Mouse (Mus musculus) embryonic stem cell, embryonic (primary cell): ENCODE data around the gene Sycp3.
"Not testable (repeated sequence)": the region's sequence is repeated elsewhere in the genome, so short reads cannot be mapped to it uniquely, and the experiment has no call there.

ENCODE experiments used
- CTCF ChIA-PET, 4 experiments: fragments of 300-600 bp in 2 of 4; fragments of 350-600 bp in 2 of 4; sonication (Branson Sonifier 250); formaldehyde crosslinking; loops; one replicate each; lab custom pipeline; 2022; ENCODE audit warnings: inconsistent platforms in 2 of 4; lab: Charles Lee
- POLR2A ChIA-PET, 4 experiments: fragments of 300-600 bp in 2 of 4; fragments of 350-600 bp in 2 of 4; sonication (Branson Sonifier 250); formaldehyde crosslinking; loops; one replicate each; lab custom pipeline; 2022; ENCODE audit warnings: antibody characterized with exemption in 4 of 4, inconsistent platforms in 1 of 4; lab: Charles Lee

Sycp3 gene

DNA sequence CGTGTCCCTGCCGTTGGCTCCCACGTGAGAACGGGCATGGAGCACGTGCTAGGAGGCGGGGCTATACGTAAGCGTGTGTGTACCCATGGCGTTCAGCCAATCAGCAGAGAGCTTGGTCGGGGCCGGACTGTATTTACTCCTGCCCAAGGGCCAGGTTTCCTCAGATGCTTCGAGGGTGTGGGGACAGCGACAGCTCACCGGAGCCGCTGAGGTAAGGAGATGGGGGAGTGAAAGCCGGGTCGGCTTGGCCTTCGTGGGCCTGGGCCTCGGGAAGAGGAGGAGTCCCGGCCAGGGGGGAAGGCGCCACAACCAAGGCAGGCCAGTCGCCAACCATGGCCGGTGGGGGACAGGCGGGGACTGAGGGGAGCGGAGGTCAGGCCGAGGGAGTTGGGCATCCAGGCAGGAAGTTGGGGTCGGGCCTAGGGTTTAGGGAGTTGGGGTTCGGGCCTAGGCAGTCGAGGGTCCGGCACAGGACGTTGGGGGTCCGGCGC is at the start of gene Sycp3:
Gene Sycp3, plus strand, starts transcription at position 68 of the 491 bp plus-strand sequence.
- POLR2A ChIA-PET, result interaction anchor here in 3 of 4 experiments (0.6 to 1.9 kb wide), 11 partner anchors 23 to 271 kb away, joined by 3 to 16 read pairs (median 3); partner anchors contain the start of genes Arl1 (in 1 of the 3), Chpt1 (in 1 of the 3), Dram1 (in 1 of the 3) and Gnptab (in 1 of the 3)

DNA sequence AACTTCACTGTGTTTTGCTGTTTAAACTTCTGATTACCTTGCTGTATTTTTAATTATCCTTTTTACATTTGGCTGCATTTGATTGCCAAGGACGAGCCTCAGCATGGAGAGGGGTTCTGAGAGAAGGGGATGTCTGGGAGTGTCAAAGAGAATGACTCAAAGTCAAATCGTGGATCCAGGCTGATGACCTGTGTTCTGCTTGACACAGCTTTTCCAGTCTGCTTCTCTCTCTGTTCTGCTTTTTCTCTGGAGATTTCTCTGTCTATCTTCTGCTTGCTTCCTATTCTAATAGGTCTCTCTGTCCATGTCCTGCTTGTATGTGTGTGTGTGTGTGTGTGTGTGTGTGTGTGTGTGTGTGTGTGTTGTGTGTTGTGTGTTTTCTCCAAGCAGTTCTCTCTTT is 49.6 kb upstream of the Sycp3 start:
- ChIA-PET CTCF (interaction anchor here in 1 of 4 experiments (0.6 kb wide), 1 partner anchor 21 kb away, joined by 3 read pairs; no protein-coding TSS in a partner anchor), POLR2A (interaction anchor here in 1 of 4 experiments (1.4 kb wide), 1 partner anchor 25 kb away, joined by 3 read pairs; no protein-coding TSS in a partner anchor)

More for the DNA sequence above, at the start of gene Sycp3:
- CTCF ChIA-PET, result no interaction called here

DNA sequence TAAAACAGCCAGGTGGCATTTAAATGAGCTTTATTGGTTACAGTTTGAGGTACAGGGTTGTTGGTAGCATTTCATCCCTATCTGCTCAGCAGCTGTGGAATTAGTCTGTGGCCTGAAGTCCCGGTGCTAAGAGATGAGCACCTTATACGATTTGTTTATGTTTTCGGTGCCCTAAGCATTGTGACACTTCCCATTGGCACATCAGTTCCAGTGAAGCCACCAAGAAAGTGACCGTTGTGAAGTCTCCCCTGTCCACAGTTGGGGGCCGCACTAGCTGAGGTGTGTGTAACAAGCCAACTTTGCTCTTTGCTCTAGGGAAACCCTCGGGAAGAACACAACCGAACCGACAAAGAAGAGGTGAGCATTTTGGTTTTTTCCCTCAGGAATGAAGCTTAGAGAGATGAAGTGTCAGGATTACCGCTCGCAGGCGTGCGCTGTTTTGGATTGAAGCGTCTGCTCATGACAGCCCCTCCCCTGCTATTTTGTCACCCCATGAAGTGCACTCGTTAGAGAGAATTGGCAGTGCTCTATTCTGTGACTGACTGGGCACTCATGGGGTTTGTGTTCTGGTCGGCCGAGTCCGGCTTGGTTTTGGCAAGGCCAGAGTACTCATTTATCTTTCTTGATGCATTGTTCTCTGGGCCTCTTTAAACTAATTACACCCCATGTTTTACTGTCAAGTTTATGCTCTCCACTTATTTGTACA is 46.9 kb upstream of the Sycp3 start:
- POLR2A ChIA-PET, result interaction anchor here in 1 of 4 experiments (1.4 kb wide), 1 partner anchor 13 kb away, joined by 4 read pairs; no protein-coding TSS in a partner anchor

DNA sequence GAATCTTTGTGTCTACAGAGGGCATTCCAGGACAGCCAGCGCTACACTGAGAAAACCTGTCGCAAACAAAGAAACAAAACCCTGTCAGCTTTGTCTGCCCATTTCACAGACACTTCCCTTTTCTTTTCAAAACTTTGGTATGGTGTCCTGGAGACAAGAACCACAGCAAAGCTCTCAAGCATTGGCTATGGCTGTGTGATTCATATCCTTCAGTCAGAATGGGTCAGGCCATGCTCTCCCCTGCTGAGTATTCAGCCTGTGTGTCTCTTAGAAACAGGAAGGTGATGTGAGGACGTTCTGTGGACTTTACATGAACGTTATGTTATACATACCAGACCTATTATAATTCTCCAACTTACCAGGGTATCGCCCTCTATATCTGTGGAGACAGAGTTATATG is 41.7 kb upstream of the Sycp3 start:
- POLR2A ChIA-PET, result interaction anchor here in 2 of 4 experiments (0.6 to 0.9 kb wide), 3 partner anchors 13 to 324 kb away, joined by 3 read pairs; no protein-coding TSS in a partner anchor

More for the DNA sequence above, 46.9 kb upstream of the Sycp3 start:
- CTCF ChIA-PET, result interaction anchor here in 2 of 4 experiments (0.6 to 1.0 kb wide), 2 partner anchors 22 to 1049 kb away, joined by 3 read pairs; no protein-coding TSS in a partner anchor

DNA sequence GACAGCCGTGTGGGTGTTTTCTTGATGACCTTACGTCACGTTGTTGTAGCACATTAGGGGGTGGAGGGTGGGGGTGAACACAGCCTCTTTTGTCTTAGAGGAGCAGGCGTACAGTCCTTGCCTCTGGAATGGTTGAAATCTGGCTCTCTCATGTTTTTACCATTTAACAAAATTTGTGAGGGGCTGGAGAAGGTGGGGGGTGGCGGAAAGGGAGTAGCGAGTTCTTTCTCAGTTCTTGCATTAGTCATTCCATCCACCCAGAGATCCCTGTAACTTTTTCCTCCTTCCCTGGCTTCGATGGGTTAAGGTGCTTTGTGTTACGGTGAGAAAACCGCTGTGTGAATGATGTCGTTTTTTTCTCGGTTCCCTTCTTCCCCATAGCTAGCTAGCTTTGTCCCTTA is 39.2 kb upstream of the Sycp3 start:
- CTCF ChIA-PET, result interaction anchor here in 2 of 4 experiments (0.6 to 1.3 kb wide), 2 partner anchors 44 to 67 kb away, joined by 3 read pairs; no protein-coding TSS in a partner anchor
- POLR2A ChIA-PET, result no interaction called here

More for the DNA sequence above, 41.7 kb upstream of the Sycp3 start:
- CTCF ChIA-PET, result no interaction called here

DNA sequence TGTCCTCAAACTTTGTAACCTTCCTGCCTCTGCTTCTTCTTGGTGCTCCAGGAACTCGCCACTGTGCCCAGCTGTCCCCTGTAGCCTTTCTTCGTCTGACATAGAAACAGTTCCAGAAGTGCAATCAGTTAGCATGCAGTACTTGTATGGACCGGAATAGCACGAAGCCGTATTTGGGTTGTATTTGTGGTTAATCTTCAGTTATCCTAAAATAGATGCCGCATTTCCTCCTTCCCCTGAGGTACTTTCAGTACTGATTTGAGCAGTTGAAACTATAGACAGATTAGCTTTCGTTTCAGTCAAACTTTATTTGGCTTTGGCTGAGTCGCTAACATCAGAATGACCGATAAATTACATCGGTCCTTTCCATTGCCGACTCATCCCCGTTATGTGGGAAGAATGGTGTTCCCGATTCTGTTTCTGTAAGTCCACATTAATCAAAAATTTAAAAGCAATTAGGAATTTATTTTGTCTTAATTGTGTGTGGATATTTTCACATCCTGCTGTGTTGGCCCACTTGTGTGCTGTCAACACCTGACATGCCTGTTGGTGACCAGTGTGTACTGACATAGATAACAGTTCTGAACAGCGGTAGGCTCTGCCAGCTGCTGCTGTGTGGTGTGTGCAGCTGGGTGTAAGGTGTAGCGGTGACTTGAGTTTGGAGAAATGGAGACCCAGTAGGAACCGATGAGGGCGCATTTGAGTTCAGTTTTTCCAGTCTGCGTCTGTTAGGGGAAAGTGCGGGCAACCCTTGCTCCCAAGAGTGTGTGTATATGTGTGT is 38.5 kb upstream of the Sycp3 start:
- ChIA-PET CTCF (interaction anchor here in 2 of 4 experiments (0.6 to 1.3 kb wide), 2 partner anchors 44 to 68 kb away, joined by 3 read pairs; no protein-coding TSS in a partner anchor), POLR2A (no interaction called here)

DNA sequence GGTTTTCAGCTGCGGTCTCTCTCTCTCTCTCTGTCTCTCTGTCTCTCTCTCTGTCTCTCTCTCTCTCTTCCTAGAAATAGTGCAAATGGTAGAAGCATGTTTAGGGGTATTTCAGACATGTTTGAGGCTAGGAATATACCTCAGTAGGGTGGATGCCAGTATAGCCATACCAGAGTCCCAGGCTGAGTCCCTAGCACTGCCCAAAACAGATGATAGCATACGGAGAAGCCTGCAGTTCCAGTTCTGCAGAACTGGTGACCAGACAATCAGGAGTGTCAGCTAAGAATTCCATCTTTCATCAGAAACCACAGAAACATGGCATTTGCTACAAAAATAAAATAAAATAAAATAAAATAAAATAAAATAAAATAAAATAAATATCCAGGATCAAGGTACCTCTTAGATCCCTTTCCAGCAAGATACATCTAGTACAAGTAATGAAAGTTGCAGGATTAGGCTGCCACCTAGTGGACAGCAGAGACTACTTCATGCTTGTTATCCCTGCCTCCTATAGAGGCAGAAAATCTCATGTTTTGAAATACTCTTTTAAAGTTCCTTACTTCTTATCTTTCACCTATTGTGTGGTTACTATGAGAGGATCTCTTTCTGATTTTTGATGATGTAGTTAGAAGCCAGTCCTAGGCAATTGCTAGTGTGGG is 33.1 kb upstream of the Sycp3 start:
- POLR2A ChIA-PET, result interaction anchor here in 1 of 4 experiments (0.7 kb wide), 1 partner anchor 1093 kb away, joined by 3 read pairs; no protein-coding TSS in a partner anchor

DNA sequence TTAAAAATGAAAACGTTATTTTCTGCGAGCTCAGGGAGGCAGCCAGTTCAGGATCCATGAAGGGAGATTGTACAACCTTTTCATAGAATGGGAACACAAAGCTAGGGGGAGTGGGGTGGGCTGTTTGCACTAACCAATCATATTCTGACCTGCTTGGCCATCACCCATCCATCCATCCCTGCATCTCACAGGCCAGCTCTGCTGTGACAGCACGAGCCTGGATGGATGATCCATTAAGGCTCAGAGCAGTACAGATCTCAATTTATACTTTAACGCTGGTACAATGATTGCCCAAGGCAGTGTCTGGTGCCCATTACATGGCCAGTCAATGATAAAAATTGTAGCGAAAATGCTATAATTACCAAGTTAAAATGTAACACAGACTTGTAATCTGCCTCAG is 32.5 kb upstream of the Sycp3 start:
- ChIA-PET CTCF (interaction anchor here (0.5 to 1.9 kb wide), 7 partner anchors 34 to 261 kb away, joined by 3 to 6 read pairs (median 3); no protein-coding TSS in a partner anchor), POLR2A (no interaction called here)

More for the DNA sequence above, 33.1 kb upstream of the Sycp3 start:
- CTCF ChIA-PET, result interaction anchor here (0.6 to 1.9 kb wide), 6 partner anchors 25 to 490 kb away, joined by 3 to 12 read pairs (median 4); no protein-coding TSS in a partner anchor

DNA sequence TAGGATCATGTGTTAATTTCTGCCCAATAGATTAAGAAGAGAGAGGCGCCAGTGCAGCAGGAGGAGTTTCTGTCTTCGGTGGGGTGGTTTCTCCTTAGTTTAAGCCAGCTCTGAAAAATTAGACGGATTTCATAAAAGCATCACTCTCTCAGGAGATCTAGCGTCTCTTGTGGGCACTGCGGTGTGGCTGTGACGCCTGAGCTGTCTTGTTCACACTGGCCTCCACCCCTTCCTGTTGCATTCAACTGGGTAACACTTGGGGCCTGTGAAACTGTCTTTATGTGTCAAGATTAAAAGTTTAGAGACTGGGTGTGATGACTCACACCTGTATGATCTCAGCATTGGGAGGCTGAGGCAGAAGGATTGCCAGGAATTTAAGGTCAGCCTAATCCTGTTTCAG is 31.4 kb upstream of the Sycp3 start:
- POLR2A ChIA-PET, result no interaction called here
- CTCF ChIA-PET, result interaction anchor here in 1 of 4 experiments (1.3 kb wide), 2 partner anchors 51 kb away, joined by 3 to 4 read pairs; no protein-coding TSS in a partner anchor

DNA sequence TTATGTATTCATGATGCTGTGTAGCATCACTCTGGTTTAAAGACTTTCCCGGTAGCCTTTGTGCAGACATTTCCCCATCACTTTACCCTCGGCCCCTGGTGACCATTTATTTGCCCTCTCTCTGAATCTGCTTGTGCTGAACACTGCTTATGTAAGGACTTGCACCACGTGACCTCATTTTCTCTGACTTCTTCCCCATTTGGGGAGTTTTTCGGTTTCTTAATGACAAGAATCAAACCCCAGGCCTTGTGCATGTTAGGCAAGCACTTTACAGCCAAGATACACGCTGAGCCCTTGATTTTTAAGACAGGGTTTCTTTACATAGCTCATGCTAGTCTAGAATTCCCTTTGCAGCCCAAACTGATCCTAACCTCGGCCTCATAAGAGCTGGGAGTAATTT is 18.1 kb upstream of the Sycp3 start:
- CTCF ChIA-PET, result no interaction called here

DNA sequence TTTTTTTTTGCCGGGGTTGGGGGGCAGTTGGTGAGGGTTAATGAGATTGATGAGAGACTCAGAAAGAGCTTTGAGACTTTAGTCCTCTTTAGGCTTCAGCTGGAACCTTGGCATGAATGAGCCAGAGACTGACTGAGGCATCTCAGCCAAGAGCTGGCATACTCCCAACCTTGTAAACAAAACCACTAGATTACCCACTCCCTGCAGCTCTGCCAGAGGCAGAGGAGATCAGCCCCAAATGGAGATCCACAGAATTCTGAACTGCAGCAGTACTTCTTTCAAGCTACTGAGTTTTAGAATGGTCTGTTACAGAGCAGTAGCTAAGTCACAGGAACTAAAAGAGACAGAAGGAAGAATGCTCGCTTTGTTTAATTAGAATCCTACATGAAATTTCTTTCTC is 8.1 kb upstream of the Sycp3 start:
- ChIA-PET POLR2A (interaction anchor here in 1 of 4 experiments (0.6 to 1.2 kb wide), 3 partner anchors 34 to 450 kb away, joined by 3 to 4 read pairs (median 4); no protein-coding TSS in a partner anchor), CTCF (interaction anchor here in 1 of 4 experiments (0.6 kb wide), 1 partner anchor 25 kb away, joined by 12 read pairs; no protein-coding TSS in a partner anchor)

More for the DNA sequence above, 18.1 kb upstream of the Sycp3 start:
- POLR2A ChIA-PET, result no interaction called here

DNA sequence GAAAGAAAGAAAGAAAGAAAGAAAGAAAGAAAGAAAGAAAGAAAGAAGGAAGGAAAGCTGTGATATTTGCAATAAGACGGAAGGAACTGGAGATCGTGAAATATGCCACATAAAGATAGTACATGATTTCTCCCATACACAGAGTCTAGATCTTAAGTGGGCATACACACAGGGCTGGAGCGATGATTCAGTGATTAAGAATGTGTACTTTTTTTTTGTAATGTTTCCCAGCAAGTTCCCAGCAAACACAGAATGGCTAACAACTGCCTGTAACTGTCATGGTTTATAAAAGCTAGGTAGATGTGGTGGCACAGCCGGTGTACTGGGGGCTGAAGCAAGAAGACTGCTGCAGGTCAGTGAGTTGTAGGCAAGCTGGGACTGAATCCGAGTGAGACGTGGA is 7.4 kb upstream of the Sycp3 start:
- CTCF ChIA-PET, result no interaction called here
- POLR2A ChIA-PET, result interaction anchor here in 1 of 4 experiments (0.6 to 1.2 kb wide), 2 partner anchors 62 to 211 kb away, joined by 3 to 4 read pairs; no protein-coding TSS in a partner anchor

DNA sequence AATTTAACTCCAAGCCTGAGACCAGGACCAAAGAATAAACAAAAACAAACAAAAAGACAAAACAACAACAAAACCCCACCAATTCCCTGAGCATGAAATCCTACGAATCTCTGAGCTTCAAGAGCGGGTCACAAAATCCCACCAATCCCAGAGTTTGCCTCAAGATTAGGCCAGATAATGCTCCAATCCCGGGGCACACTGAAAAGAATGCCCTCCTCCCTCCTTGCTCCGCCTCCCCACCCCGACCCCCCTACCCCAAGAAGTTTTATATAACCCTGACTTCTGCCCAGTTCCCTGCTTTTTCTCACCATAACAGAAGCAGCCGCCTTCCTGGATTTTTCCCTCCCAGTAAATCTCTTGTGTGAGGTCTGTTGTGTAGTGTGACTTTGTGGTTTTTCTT is 1.6 kb upstream of the Sycp3 start:
- POLR2A ChIA-PET, result interaction anchor here in 2 of 4 experiments (0.8 to 1.5 kb wide), 3 partner anchors 14 to 46 kb away, joined by 3 read pairs; partner anchors contain the start of gene Chpt1 (in 1 of the 2)
- CTCF ChIA-PET, result interaction anchor here in 1 of 4 experiments (0.7 kb wide), 1 partner anchor 1723 kb away, joined by 4 read pairs; no protein-coding TSS in a partner anchor

DNA sequence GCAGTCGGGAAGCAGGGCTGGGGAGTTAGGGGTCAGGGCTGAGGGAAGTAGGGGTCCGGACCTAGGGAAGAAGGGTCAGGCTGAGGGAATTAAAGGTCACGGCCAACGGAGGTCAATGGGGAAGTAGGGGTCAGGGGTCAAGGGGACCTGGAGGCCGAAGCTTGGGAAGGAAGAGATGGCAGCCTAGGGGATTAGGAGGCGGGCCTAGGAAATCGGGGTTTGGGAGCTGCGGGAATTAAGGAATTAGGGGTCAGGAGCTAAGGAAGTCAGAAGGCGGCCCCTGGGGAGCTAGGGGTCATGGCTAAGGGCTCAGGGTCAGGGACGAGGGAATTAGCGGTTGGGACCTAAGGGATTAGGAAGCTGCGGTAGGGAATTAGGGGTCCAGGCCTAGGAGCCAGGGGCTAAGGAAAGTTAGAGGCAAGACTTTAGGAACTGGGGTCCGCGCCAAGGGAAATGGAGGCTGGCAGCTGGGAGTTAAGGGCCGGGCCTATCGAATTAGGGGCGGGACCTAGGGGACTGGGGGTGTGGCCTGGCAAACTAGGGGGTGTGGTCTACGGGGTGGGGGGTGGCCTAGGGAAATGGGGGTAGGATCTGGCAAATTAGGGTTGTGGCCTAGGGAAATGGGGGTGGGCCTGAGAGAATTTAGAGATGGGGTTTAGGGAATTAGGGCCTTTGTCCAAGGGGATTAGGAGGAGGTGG is 902 bp downstream of the Sycp3 start:
- ChIA-PET CTCF (interaction anchor here in 2 of 4 experiments (0.6 kb wide), 2 partner anchors 11 to 1439 kb away, joined by 3 read pairs; no protein-coding TSS in a partner anchor), POLR2A (interaction anchor here in 3 of 4 experiments (0.6 to 1.9 kb wide), 16 partner anchors 11 to 1976 kb away, joined by 3 to 16 read pairs (median 4); partner anchors contain the start of genes Dram1 (in 2 of the 3), Gnptab (in 2 of the 3), Arl1 (in 1 of the 3) and Chpt1 (in 1 of the 3))

DNA sequence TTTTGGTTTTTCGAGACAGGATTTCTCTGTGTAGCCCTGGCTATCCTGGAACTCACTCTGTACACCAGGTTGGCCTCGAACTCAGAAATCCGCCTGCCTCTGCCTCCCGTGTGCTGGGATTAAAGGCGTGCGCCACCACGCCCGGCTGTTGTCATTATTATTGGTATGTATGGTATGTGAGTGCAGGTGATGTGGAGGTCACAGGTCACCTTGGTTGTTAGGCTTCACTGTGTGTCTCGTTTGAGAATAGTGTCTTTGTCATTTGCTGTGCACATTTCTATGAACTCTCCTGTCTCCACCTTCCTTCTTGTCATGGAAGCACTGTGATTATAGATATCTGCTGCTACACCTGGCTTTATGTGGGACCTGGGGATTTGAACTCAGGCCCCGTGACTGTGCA is 23.5 kb downstream of the Sycp3 start:
- CTCF ChIA-PET, POLR2A ChIA-PET: not testable (repeated sequence)

DNA sequence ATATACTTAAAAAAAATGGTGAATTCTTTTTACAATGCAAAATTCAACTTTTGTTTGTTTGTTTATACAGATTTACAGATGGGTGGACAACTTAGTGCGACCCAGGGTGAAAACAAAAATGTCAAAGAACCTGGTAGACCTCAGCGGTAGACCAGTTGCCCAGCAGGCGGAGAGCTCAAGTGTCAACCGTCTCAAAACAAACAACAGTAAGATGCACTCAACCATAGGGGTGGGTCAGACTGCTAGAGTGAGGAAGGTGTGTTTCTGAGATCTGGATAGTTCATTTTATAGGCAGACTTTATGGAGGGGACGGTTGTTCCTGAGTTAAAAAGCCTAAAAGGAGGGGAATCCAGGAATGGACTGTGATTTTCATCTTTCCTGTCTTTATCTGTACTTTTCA is 29.3 kb downstream of the Sycp3 start:
- POLR2A ChIA-PET, result interaction anchor here in 2 of 4 experiments (0.6 to 2.0 kb wide), 2 partner anchors 15 to 28 kb away, joined by 3 to 6 read pairs; partner anchors contain the start of gene Chpt1 (in 1 of the 2)
- CTCF ChIA-PET, result interaction anchor here in 1 of 4 experiments (0.5 kb wide), 1 partner anchor 99 kb away, joined by 6 read pairs; no protein-coding TSS in a partner anchor
